Mouse (Mus musculus) heart, postnatal 0 days (tissue): ENCODE results near the gene Mab21l1. TPM values are rescaled to one million over a fixed set of nuclear protein-coding genes. Genes with fewer than 3 reads are reported as not detected.

ENCODE experiments used
- ATAC-seq: fragments of 200-750 bp; cut with Nextera tagmentation; 2 replicates; pipeline ENCODE4 v1.8.0; 2017; ENCODE audit warnings: low read depth, moderate number of reproducible peaks, moderate library complexity; ENCODE audit not compliant: insufficient read depth
- DNase-seq: peaks from one replicate; pipeline ENCODE4 v3.0.0-alpha.2; 2016; ENCODE audit warnings: low spot score
- H3K27ac ChIP-seq: fragments of 300-500 bp; sonication (generic); 2 replicates; pipeline ENCODE4 v1.5.1; 2014; ENCODE audit warnings: low read depth, mild to moderate bottlenecking
- H3K27me3 ChIP-seq: fragments of 300-500 bp; sonication (generic); 2 replicates; pipeline ENCODE4 v1.6.1; 2014; ENCODE audit warnings: low read length, mixed read lengths; ENCODE audit not compliant: control insufficient read depth, insufficient read depth
- H3K36me3 ChIP-seq: fragments of 300-500 bp; sonication (generic); replicated peaks from 2 replicates; pipeline ENCODE4 v1.6.1; 2014; ENCODE audit warnings: low read length, mixed read lengths; ENCODE audit not compliant: control insufficient read depth, insufficient read depth
- H3K4me1 ChIP-seq: fragments of 300-500 bp; sonication (generic); 2 replicates; pipeline ENCODE4 v1.6.1; 2014; ENCODE audit warnings: antibody characterized with exemption; ENCODE audit not compliant: control insufficient read depth, insufficient read depth
- H3K4me2 ChIP-seq: fragments of 300-500 bp; sonication (generic); 2 replicates; pipeline ENCODE4 v1.6.1; 2014; ENCODE audit warnings: low read depth, mild to moderate bottlenecking, low read length, moderate library complexity
- H3K4me3 ChIP-seq: fragments of 300-500 bp; sonication (generic); 2 replicates; pipeline ENCODE4 v1.5.1; 2014; ENCODE audit warnings: low read depth, low read length
- H3K9ac ChIP-seq: fragments of 300-500 bp; sonication (generic); replicated peaks from 2 replicates; pipeline ENCODE4 v1.6.1; 2014; ENCODE audit warnings: low read depth, low read length, mixed read lengths
- H3K9me3 ChIP-seq: fragments of 300-500 bp; sonication (generic); replicated peaks from 2 replicates; pipeline ENCODE4 v1.6.1; 2016; ENCODE audit warnings: low read length; ENCODE audit not compliant: control insufficient read depth
- CTCF ChIP-seq: IDR thresholded peaks from 2 replicates; pipeline ENCODE4 v1.5.1; 2016; ENCODE audit warnings: antibody characterized with exemption, control low read depth, low read depth
- EP300 ChIP-seq: IDR thresholded peaks from 2 replicates; pipeline ENCODE4 v1.6.1; 2016; ENCODE audit warnings: antibody characterized with exemption, low read depth
- WGBS: fragments of 180-500 bp; shearing (Covaris S2); extraction: QIAGEN DNeasy Blood & Tissue Kit; methylation state at CpG from one replicate; pipeline ENCODE4 v1.1.7; 2014; 5-methylcytosine and 5-hydroxymethylcytosine counted together
- polyA plus RNA-seq: library from polyadenylated mRNA; unstranded; fragments of >200 nt; fragmentation: Nextera tagmentation; extraction: Ambion mirVana; gene quantifications from 2 replicates; pipeline ENCODE4 v1.2.1, GENCODE M21; 2015
- total RNA-seq: library from RNA; depleted of rRNA; stranded (reverse); fragments of >200 nt; gene quantifications from 2 replicates; pipeline ENCODE4 v1.2.3, GENCODE M21; 2014; ENCODE audit warnings: low replicate concordance

Mab21l1 gene
- total and polyA plus RNA-seq, 2 experiments from 2014 or later = 0.33 TPM; not detected in 1

- H3K9ac ChIP-seq = no peak overlapping the region
- no peak overlapping the region for H3K4me3 ChIP-seq
- no peaks in the 10 kb centered on the region for H3K9me3 ChIP-seq
- TF ChIP-seq EP300 (no peak), CTCF (no peak)
- H3K27me3 ChIP-seq = 0 out of 2 replicates have a peak, but pooled peaks cover 6% of the 10 kb centered on the region
- H3K4me2 ChIP-seq = no peak overlapping the region
- no peak overlapping the region for H3K27ac ChIP-seq
- 51% methylated on average over 6 of the region's 6 CpGs for WGBS
- H3K4me1 ChIP-seq = no peaks in the 10 kb centered on the region
- H3K36me3 ChIP-seq = no peaks in the 10 kb centered on the region
- ATAC-seq (no peak), DNase-seq (no peak)
These were observed 8.1 kb upstream of the Mab21l1 start for GRCm38 (mm10) chr3:55774203-55774602.

GRCm38 (mm10) chr3:55775245-55775644 is 7.1 kb upstream of the Mab21l1 start:
- TF ChIP-seq EP300 (no peak), CTCF (no peak)
- DNase-seq (no peak), ATAC-seq (no peak)
- H3K27me3 ChIP-seq = peaks cover 14% of the 10 kb centered on the region
- H3K27ac ChIP-seq = no peak overlapping the region
- WGBS = 85% methylated on average over 7 of the region's 7 CpGs
- H3K36me3 ChIP-seq = no peaks in the 10 kb centered on the region
- no peak overlapping the region for H3K4me3 ChIP-seq
- H3K4me2 ChIP-seq = no peak overlapping the region
- H3K9me3 ChIP-seq = no peaks in the 10 kb centered on the region
- H3K4me1 ChIP-seq = 0 out of 2 replicates have a peak, but pooled peaks cover under 1% of the 10 kb centered on the region
- no peak overlapping the region for H3K9ac ChIP-seq

GRCm38 (mm10) chr3:55775753-55776152 is 6.6 kb upstream of the Mab21l1 start:
- Histone ChIP-seq H3K27me3 (peaks cover 19% of the 10 kb centered on the region), H3K4me3 (no peak overlapping the region), H3K9ac (no peak overlapping the region), H3K36me3 (no peaks in the 10 kb centered on the region), H3K9me3 (no peaks in the 10 kb centered on the region), H3K27ac (no peak overlapping the region), H3K4me1 (peaks cover 6% of the 10 kb centered on the region; the same call in 1 of the 2 replicates), H3K4me2 (no peak overlapping the region)
- 92% methylated on average over 6 of the region's 6 CpGs for WGBS
- no peak for TF ChIP-seq CTCF
- no peak for TF ChIP-seq EP300
- DNase-seq (no peak), ATAC-seq (no peak)

GRCm38 (mm10) chr3:55777501-55777900 is 4.8 kb upstream of the Mab21l1 start:
- TF ChIP-seq EP300 = no peak
- TF ChIP-seq CTCF = no peak

GRCm38 (mm10) chr3:55778764-55779730 is 3.3 kb upstream of the Mab21l1 start:
- Histone ChIP-seq H3K9me3 (no peaks in the 10 kb centered on the region; the same call in 1 of the 2 replicates), H3K4me2 (no peak overlapping the region), H3K27me3 (peaks cover 50% of the 10 kb centered on the region), H3K4me3 (no peak overlapping the region), H3K27ac (no peak overlapping the region), H3K36me3 (no peaks in the 10 kb centered on the region; the same call in 1 of the 2 replicates), H3K4me1 (peaks cover 7% of the 10 kb centered on the region; the same call in 1 of the 2 replicates), H3K9ac (no peak overlapping the region)
- DNase-seq = no peak
- WGBS = 84% methylated on average over 8 of the region's 8 CpGs
- no peak for TF ChIP-seq EP300
- no peak for TF ChIP-seq CTCF
- ATAC-seq = no peak

More at GRCm38 (mm10) chr3:55777501-55777900, 4.8 kb upstream of the Mab21l1 start:
- Histone ChIP-seq H3K4me1 (peaks cover 7% of the 10 kb centered on the region; the same call in 1 of the 2 replicates), H3K9ac (no peak overlapping the region), H3K27me3 (peaks cover 36% of the 10 kb centered on the region), H3K9me3 (no peaks in the 10 kb centered on the region), H3K4me2 (no peak overlapping the region), H3K27ac (no peak overlapping the region), H3K4me3 (no peak overlapping the region), H3K36me3 (no peaks in the 10 kb centered on the region)
- no peak for DNase-seq
- ATAC-seq = no peak
- 57% methylated on average over 4 of the region's 4 CpGs for WGBS
